Mouse (Mus musculus): Measurements from ENCODE around the gene Baz2b. TPM values are rescaled to one million over a fixed set of nuclear protein-coding genes. Genes with fewer than 3 reads are reported as not detected.
"Not testable (repeated sequence)": the region's sequence is repeated elsewhere in the genome, so short reads cannot be mapped to it uniquely, and the experiment has no call there.

Gene Baz2b
- total and polyA plus RNA-seq, 3 experiments, result 5.7 to 11.4 TPM; not detected in 1

GRCm38 (mm10) chr2:60138751-60139162 is 70.9 kb downstream of the Baz2b start (continued):
- TF ChIP-seq GABPA (IDR thresholded peaks at IDR 0.05; ENCODE audit: low read depth, low read length) (no peak), ZNF384 (IDR thresholded peaks at IDR 0.05; ENCODE audit: low read depth, low read length) (no peak), TCF12 (IDR thresholded peaks at IDR 0.05; ENCODE audit: low read depth, low read length) (peak; percentile 84), NRF1 (IDR thresholded peaks at IDR 0.05; ENCODE audit: insufficient read depth, low read depth, low read length, poor library complexity, severe bottlenecking) (no peak), CHD1 (IDR thresholded peaks at IDR 0.05; ENCODE audit: low read depth, low read length) (no peak), KAT2A (conservative IDR thresholded peaks at IDR 0.05; ENCODE audit: low read depth, low read length) (no peak)

- Histone ChIP-seq H3K36me3 (ENCODE audit: control insufficient read depth in 1 of 2, insufficient read depth in 2 of 2, low read length in 2 of 2) (peaks cover 0 to 2% of the 10 kb centered on the region in 2 experiments; a peak in 1 of 4 replicates), H3K27me3 (ENCODE audit: control insufficient read depth in 1 of 2, insufficient read depth in 2 of 2, low read length in 2 of 2) (no peaks in the 10 kb centered on the region), H3K9me3 (replicated peaks; ENCODE audit: insufficient read depth, low read length) (no peaks in the 10 kb centered on the region), H3K79me2 (ENCODE audit: control insufficient read depth, insufficient read depth, low read length, poor library complexity) (no peaks in the 10 kb centered on the region), H3K4me1 (ENCODE audit: control insufficient read depth in 1 of 2, insufficient read depth in 2 of 2, low read length in 2 of 2) (peaks cover 0 to 6% of the 10 kb centered on the region in 2 experiments; a peak in 2 of 4 replicates), H3K4me3 (ENCODE audit: control insufficient read depth in 1 of 2, insufficient read depth in 1 of 2, low read depth in 2 of 2, low read length in 2 of 2) (no peak overlapping the region), H3K9ac (ENCODE audit: control insufficient read depth, low read depth, low read length, poor library complexity, severe bottlenecking) (no peak overlapping the region), H3K27ac (ENCODE audit: control insufficient read depth, low read depth, low read length) (no peak overlapping the region)
- DNase-seq (ENCODE audit: low read depth, low spot score), result peak; percentile 37
- no peak for TF ChIP-seq MXI1 (IDR thresholded peaks at IDR 0.05; ENCODE audit: low read depth, low read length)
- no peak for TF ChIP-seq SMC3 (IDR thresholded peaks at IDR 0.05; ENCODE audit: low read depth, low read length)
- TF ChIP-seq ZMIZ1 (IDR thresholded peaks at IDR 0.05; ENCODE audit: low read depth, low read length), result no peak
- no peak for TF ChIP-seq ELF1 (IDR thresholded peaks at IDR 0.05; ENCODE audit: low read depth, low read length)
- TF ChIP-seq USF2 (IDR thresholded peaks at IDR 0.05; ENCODE audit: borderline replicate concordance in 1 of 2, insufficient read depth in 1 of 2, low read depth in 1 of 2, low read length in 2 of 2), result no peak
- TF ChIP-seq ZNF384 (IDR thresholded peaks at IDR 0.05; ENCODE audit: low read depth, low read length), result no peak
- no peak for TF ChIP-seq KAT2A (conservative IDR thresholded peaks at IDR 0.05; ENCODE audit: low read depth, low read length)
- TF ChIP-seq USF1 (IDR thresholded peaks at IDR 0.05; ENCODE audit: low read depth, low read length), result no peak
- no peak for TF ChIP-seq MYC (IDR thresholded peaks at IDR 0.05; ENCODE audit: low read depth, low read length)
- TF ChIP-seq MAX (IDR thresholded peaks at IDR 0.05; ENCODE audit: low read length), result no peak
- no peak for TF ChIP-seq POLR2AphosphoS5 (IDR thresholded peaks at IDR 0.05; ENCODE audit: borderline replicate concordance, low read depth, low read length)
- TF ChIP-seq NELFE (IDR thresholded peaks at IDR 0.05; ENCODE audit: low read depth, low read length), result no peak
- no peak for TF ChIP-seq BHLHE40 (IDR thresholded peaks at IDR 0.05; ENCODE audit: borderline replicate concordance, low read depth, low read length)
- no peak for TF ChIP-seq TAL1 (IDR thresholded peaks at IDR 0.05; ENCODE audit: low read length)
- no peak for TF ChIP-seq CHD1 (IDR thresholded peaks at IDR 0.05; ENCODE audit: low read depth, low read length)
- no peak for TF ChIP-seq MYB (IDR thresholded peaks at IDR 0.05; ENCODE audit: low read depth, low read length)
- no peak for TF ChIP-seq RAD21 (IDR thresholded peaks at IDR 0.05; ENCODE audit: low read depth, low read length)
- no peak for TF ChIP-seq MAZ (IDR thresholded peaks at IDR 0.05; ENCODE audit: low read depth, low read length)
- no peak for TF ChIP-seq NRF1 (IDR thresholded peaks at IDR 0.05; ENCODE audit: insufficient read depth, low read depth, low read length, poor library complexity, severe bottlenecking)
These were observed 73.8 kb downstream of the Baz2b start for GRCm38 (mm10) chr2:60135796-60136195.

- not testable (repeated sequence) for DNase-seq (ENCODE audit: low read depth, low spot score); H3K27me3 ChIP-seq (ENCODE audit: control insufficient read depth in 1 of 2, insufficient read depth in 2 of 2, low read length in 2 of 2); H3K4me1 ChIP-seq (ENCODE audit: control insufficient read depth in 1 of 2, insufficient read depth in 2 of 2, low read length in 2 of 2); H3K79me2 ChIP-seq (ENCODE audit: control insufficient read depth, insufficient read depth, low read length, poor library complexity); H3K27ac ChIP-seq (ENCODE audit: control insufficient read depth, low read depth, low read length); H3K4me3 ChIP-seq (ENCODE audit: control insufficient read depth in 1 of 2, insufficient read depth in 1 of 2, low read depth in 2 of 2, low read length in 2 of 2); H3K36me3 ChIP-seq (ENCODE audit: control insufficient read depth in 1 of 2, insufficient read depth in 2 of 2, low read length in 2 of 2); H3K9me3 ChIP-seq (replicated peaks; ENCODE audit: insufficient read depth, low read length); H3K9ac ChIP-seq (ENCODE audit: control insufficient read depth, low read depth, low read length, poor library complexity, severe bottlenecking)
These were observed 74.7 kb downstream of the Baz2b start for GRCm38 (mm10) chr2:60134958-60135357.
